Mouse (Mus musculus) hematopoietic stem cell, adult 5-6 weeks (primary cell): Measurements from ENCODE around the gene Ctnnal1. TPM values are rescaled to one million over a fixed set of nuclear protein-coding genes. Genes with fewer than 3 reads are reported as not detected.

Experiments used
- total RNA-seq: library from RNA; stranded (forward); fragments of 172-1452, 232-1000 nt; gene quantifications from 2 replicates; pipeline ENCODE4 v1.2.3, GENCODE M21; 2017

The Ctnnal1 gene
- total RNA-seq, 1 experiment from 2014 or later = 12.2 TPM

Other genes starting within 250 kb of the Ctnnal1 start
- not detected in 2 replicates for gene Gm26657, start 125.1 kb downstream of the Ctnnal1 start, total RNA-seq
- 0.38 and 1.6 TPM in 2 replicates for gene Actl7b, start 123.7 kb downstream of the Ctnnal1 start, total RNA-seq
- gene Actl7a, start 121.8 kb downstream of the Ctnnal1 start, total RNA-seq = not detected in 2 replicates
- gene Elp1, start 62.9 kb downstream of the Ctnnal1 start, total RNA-seq = 55.1 and 56.6 TPM in 2 replicates
- 4.5 and 9.8 TPM in 2 replicates for gene Fam206a, start 62.8 kb downstream of the Ctnnal1 start, total RNA-seq
- 10.2 and 11.8 TPM in 2 replicates for gene Tmem245, start 82.2 kb upstream of the Ctnnal1 start, total RNA-seq
- 0.19 TPM in 1 of 2 replicates, not detected in the other for gene Frrs1l, start 125.2 kb upstream of the Ctnnal1 start, total RNA-seq